Mouse (Mus musculus) ZHBTc4 (cell line): Measurements from ENCODE around the gene Gm7029.
A peak's percentile ranks its signal among the peaks of the same experiment; 100 is the strongest.

Experiments used
- DNase-seq: peaks from one replicate; pipeline ENCODE4 v3.0.0-alpha.2; 2011; ENCODE audit warnings: low read depth, low spot score

Gene Gm7029

GRCm38 (mm10) chr17:33913264-33913663 is 39.6 kb downstream of the Gm7029 start:
- no peak for DNase-seq

DNA sequence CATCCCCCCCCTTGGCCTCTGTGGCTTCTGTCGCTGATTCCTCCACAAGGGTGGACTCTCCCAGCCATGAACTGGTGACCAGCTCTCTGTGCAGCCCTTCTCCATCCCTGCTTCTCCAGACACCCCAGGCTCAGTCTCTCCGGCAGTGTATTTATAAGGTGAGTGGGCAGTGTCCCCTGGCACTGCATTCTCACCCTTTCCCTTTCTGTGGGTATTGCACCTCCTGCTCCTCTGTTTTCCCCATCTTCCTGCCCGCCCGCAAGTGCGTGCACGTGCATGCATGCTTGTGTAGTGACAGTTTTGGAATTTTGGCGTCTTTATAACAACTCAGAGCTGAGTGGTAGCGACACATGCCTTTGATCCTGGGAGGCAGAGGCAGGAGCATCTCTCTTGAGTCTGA is 40.3 kb downstream of the Gm7029 start:
- DNase-seq, result no peak

GRCm38 (mm10) chr17:33914969-33915391 is 41.3 kb downstream of the Gm7029 start:
- peak; percentile 83 for DNase-seq

- peak; percentile 100 for DNase-seq
These were observed 42.1 kb downstream of the Gm7029 start, which contains the start of the genes Tapbp and Zbtb22 for GRCm38 (mm10) chr17:33915671-33916250. Tapbp (plus strand) TSS chr17:33915899. Zbtb22 (plus strand) TSS chr17:33915904.

GRCm38 (mm10) chr17:33916294-33916693 is 42.7 kb downstream of the Gm7029 start:
- no peak for DNase-seq

DNA sequence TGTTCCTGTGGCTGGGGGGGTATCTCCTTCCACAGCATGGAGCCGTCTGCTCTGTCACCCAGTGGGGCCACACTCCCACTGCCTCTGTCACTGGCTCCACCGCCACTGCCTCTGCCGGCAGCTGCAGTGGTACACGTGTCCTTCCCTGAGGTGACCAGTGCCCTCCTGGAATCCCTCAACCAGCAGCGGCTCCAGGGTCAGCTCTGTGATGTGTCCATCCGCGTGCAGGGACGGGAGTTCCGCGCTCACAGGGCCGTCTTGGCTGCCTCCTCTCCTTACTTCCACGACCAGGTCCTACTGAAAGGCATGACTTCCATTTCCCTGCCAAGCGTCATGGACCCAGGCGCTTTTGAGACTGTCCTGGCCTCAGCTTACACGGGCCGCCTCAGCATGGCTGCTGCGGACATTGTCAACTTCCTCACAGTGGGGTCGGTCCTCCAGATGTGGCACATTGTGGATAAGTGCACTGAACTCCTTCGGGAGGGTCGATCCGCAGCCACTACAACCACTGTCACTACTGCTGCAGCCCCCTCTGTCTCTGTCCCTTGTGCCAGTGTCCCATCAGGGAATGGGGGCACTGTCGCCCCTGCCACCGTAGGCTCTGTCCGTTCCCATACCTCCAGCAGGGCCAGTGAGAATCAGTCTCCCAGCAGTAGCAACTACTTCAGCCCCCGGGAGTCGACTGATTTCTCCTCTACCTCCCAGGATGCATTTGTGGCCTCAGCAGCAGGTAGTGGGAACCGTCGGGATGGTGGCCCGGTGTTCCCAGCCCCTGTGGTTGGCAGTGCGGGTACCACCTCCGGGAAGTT is 43.4 kb downstream of the Gm7029 start:
- no peak for DNase-seq

DNA sequence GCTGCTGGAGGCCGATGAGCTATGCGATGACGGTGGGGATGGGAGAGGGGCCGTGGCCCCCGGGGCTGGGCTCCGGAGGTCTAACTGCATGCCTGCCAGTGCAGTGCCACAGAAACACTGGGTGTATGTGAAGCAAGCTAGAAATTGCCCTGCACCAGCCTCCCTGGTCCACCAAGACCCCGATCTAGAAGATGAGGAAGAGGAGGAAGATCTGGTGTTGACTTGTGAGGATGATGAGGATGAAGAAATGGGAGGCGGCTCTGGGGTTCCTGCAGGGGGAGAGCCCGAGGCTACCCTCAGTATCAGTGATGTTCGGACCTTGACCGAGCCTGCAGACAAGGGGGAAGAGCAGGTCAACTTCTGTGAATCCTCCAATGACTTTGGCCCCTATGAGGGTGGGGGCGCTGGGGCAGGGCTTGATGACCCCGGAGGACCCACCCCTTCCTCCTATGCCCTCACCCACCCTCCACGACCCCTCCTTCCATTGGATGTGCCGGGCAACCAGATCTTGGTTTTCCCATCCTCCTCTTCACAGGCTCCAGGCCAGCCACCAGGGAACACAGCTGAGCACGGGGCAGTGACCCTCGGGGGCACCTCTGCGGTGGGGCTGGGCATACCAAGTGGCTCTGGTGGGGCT is 44.1 kb downstream of the Gm7029 start:
- DNase-seq, result no peak

GRCm38 (mm10) chr17:33918293-33919203 is 44.9 kb downstream of the Gm7029 start:
- DNase-seq, result peak; percentile 56

GRCm38 (mm10) chr17:33919351-33920281 is 46.0 kb downstream of the Gm7029 start:
- peak; percentile 84 for DNase-seq

- DNase-seq, result peak; percentile 91
These were observed 46.9 kb downstream of the Gm7029 start for GRCm38 (mm10) chr17:33920282-33921097.

DNA sequence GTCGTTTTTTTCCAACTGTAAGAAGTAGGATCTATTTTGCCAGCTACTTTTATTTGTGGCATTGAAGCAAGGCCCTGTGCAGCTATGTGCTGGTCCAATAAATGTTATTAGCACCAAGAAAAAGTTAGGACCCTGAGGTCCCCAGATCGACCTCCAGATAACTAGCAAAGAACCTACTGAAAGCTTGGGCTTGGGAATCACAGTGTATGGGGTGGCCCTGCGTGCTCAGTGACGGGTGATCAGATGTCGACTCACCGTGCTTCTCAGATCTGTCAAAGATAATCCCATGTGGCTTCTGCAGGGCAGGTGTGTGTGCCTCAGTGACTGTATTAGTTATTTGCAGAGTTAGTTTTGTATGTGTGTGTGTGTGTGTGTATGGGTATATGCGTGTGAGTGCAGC is 47.7 kb downstream of the Gm7029 start:
- no peak for DNase-seq
